13 mouse cellular contexts compared by ENCODE assay signal in genomic region chr12:105611045-105611444, GRCm38 (mm10). TPM values are rescaled to one million over a fixed set of nuclear protein-coding genes. Genes with fewer than 3 reads are reported as not detected.
"Had no signal": no experiment of that assay in that cellular context is flagged by ENCODE, and none has a peak within 500 bp of the region (broad histone marks: within the 10 kb centered on the region; RNA-seq: fewer than 3 reads in every experiment).

No protein-coding gene starts in this region.

- H3K4me1 ChIP-seq: midbrain, embryonic 13.5 days; neural tube, embryonic 12.5 days; stomach, embryonic 15.5 days had no signal

- H3K27me3 ChIP-seq: megakaryocyte, embryonic 14.5 days; midbrain, embryonic 15.5 days; neural tube, embryonic 12.5 days; stomach, embryonic 15.5 days had no signal

- H3K9me3 ChIP-seq: megakaryocyte, embryonic 14.5 days; midbrain, embryonic 13.5 days; midbrain, embryonic 15.5 days; neural tube, embryonic 12.5 days; stomach, embryonic 15.5 days had no signal

- H3K9ac ChIP-seq: lung, embryonic 14.5 days; midbrain, embryonic 13.5 days; midbrain, embryonic 15.5 days; neural tube, embryonic 12.5 days; stomach, embryonic 15.5 days had no signal

- H3K4me2 ChIP-seq: lung, embryonic 14.5 days; midbrain, embryonic 11.5 days; midbrain, embryonic 13.5 days; midbrain, embryonic 15.5 days; neural tube, embryonic 12.5 days; stomach, embryonic 15.5 days had no signal

- H3K27ac ChIP-seq: macrophage; midbrain, embryonic 13.5 days; midbrain, embryonic 15.5 days; neural tube, embryonic 12.5 days; stomach, embryonic 15.5 days; stomach, postnatal 0 days had no signal

- H3K4me3 ChIP-seq: megakaryocyte, embryonic 14.5 days; midbrain, embryonic 13.5 days; midbrain, embryonic 15.5 days; neural tube, embryonic 12.5 days; stomach, embryonic 15.5 days had no signal

- H3K36me3 ChIP-seq: midbrain, embryonic 15.5 days had no signal

RNA-seq across cellular contexts. Expression of gene Bdkrb1, which starts 8.2 kb away (rescaled TPM):
- total RNA-seq: megakaryocyte progenitor cell, adult 5-6 weeks; monocyte, adult 5-6 weeks; neutrophil, adult 5-6 weeks had no signal
- polyA plus RNA-seq: lung, embryonic 14.5 days; lung, embryonic 16.5 days; macrophage; midbrain, embryonic 11.5 days; neural tube, embryonic 12.5 days had no signal

RNA-seq across cellular contexts. Expression of gene Bdkrb2, which starts 48.0 kb away (rescaled TPM):
- total RNA-seq: megakaryocyte progenitor cell, adult 5-6 weeks; monocyte, adult 5-6 weeks; neutrophil, adult 5-6 weeks had no signal
- polyA plus RNA-seq: macrophage had no signal
